Mouse (Mus musculus) ES-Bruce4 (cell line): Measurements from ENCODE around the gene Alms1.
A peak's percentile ranks its signal among the peaks of the same experiment; 100 is the strongest.

Experiments used
- CTCF ChIP-seq: IDR thresholded peaks from one replicate; pipeline ENCODE4 v1.8.1; 2011; ENCODE audit warnings: low read depth, low read length
- EP300 ChIP-seq: IDR thresholded peaks from 2 replicates; pipeline ENCODE4 v1.6.1; 2011; ENCODE audit warnings: low read depth, low read length; ENCODE audit not compliant: insufficient read depth
- POLR2A ChIP-seq: IDR thresholded peaks from one replicate; pipeline ENCODE4 v1.8.1; 2011; ENCODE audit warnings: low read length; ENCODE audit not compliant: insufficient read depth

DNA sequence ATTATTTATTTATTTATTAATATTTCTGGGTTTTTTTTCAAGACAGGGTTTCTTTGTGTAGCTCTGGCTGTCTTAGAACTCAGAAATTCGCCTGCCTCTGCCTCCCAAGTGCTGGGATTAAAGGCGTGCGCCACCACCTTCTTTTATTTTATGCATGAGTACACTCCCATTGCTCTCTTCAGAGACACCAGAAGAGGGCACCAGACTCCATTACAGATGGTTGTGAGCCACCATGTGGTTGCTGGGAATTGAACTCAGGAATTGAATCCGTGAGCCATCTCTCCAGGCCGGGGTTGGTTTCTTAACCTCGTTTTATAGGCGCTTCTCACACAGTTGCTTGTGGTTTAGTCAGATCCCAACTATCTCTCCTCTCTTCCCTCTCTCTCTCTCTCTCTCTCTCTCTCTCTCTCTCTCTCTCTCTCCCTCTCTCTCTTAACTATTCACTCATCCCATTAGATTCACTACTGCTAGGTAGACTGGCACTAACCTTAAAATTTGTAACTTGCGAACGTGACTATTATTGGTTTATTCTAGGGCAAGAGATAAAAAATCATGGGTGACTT, 445 bp upstream of the Alms1 start:
- TF ChIP-seq CTCF (peak; percentile 37), EP300 (no peak), POLR2A (no peak)
